34 mouse cellular contexts compared by ENCODE assay signal in the genomic region with DNA sequence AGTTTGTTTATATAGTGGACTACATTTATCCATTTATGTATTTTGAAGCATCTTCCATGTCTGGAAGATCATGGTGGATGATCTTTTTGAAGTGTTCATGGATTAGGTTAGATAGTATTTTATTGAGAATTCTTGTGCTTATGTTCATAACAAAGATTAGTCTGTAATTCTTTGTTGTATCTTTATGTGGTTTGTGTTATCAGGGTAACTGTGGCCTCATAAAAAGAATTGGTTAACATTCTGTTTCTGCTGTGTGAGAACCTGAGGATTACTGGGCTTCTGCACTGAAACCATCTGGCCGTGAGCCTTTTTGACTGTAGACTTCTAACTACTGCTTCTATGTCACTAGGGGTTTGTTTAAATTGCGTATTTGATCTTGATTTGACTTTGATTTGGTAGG.
"Had no signal": no experiment of that assay in that cellular context is flagged by ENCODE, and none has a peak within 500 bp of the region (broad histone marks: within the 10 kb centered on the region; RNA-seq: fewer than 3 reads in every experiment).

No protein-coding gene starts in this region.

- H3K27me3 ChIP-seq: heart, embryonic 12.5 days; heart, embryonic 13.5 days; heart, embryonic 15.5 days; hindbrain, embryonic 12.5 days; hindbrain, embryonic 13.5 days; hindbrain, embryonic 15.5 days; intestine, embryonic 15.5 days; kidney, embryonic 15.5 days had no signal

- H3K4me3 ChIP-seq: heart, embryonic 12.5 days; heart, embryonic 13.5 days; heart, embryonic 15.5 days; hindbrain, embryonic 10.5 days; hindbrain, embryonic 12.5 days; hindbrain, embryonic 13.5 days; hindbrain, embryonic 15.5 days; intestine, embryonic 15.5 days; kidney, embryonic 15.5 days; layer of hippocampus, adult 2 months; left cerebral cortex, adult 2 months had no signal

- H3K27ac ChIP-seq: heart, embryonic 13.5 days; heart, embryonic 15.5 days; hindbrain, embryonic 10.5 days; hindbrain, embryonic 12.5 days; hindbrain, embryonic 13.5 days; hindbrain, embryonic 14.5 days; hindbrain, embryonic 15.5 days; hindbrain, postnatal 0 days; intestine, embryonic 15.5 days; kidney, embryonic 15.5 days; kidney, postnatal 0 days; layer of hippocampus, adult 2 months; left cerebral cortex, adult 2 months had no signal

- H3K9me3 ChIP-seq: heart, embryonic 12.5 days; heart, embryonic 13.5 days; heart, embryonic 15.5 days; hindbrain, embryonic 10.5 days; hindbrain, embryonic 12.5 days; hindbrain, embryonic 13.5 days; hindbrain, embryonic 15.5 days; intestine, embryonic 15.5 days; kidney, embryonic 15.5 days had no signal

- H3K4me1 ChIP-seq: heart, embryonic 12.5 days; heart, embryonic 13.5 days; heart, embryonic 15.5 days; hindbrain, embryonic 10.5 days; hindbrain, embryonic 12.5 days; hindbrain, embryonic 13.5 days; hindbrain, embryonic 15.5 days; intestine, embryonic 15.5 days; kidney, embryonic 15.5 days had no signal

- H3K36me3 ChIP-seq: hindbrain, embryonic 12.5 days; intestine, embryonic 15.5 days had no signal

- H3K9ac ChIP-seq: heart, embryonic 12.5 days; heart, embryonic 13.5 days; heart, embryonic 15.5 days; hindbrain, embryonic 12.5 days; hindbrain, embryonic 13.5 days; hindbrain, embryonic 14.5 days; hindbrain, embryonic 15.5 days; intestine, embryonic 15.5 days; kidney, embryonic 15.5 days had no signal

- ATAC-seq: hindbrain, embryonic 16.5 days; hindbrain, postnatal 0 days; inflammation-experienced regulatory T-cells, adult 6 months; intestine, embryonic 15.5 days; intestine, postnatal 0 days had no signal

- DNase-seq: heart, postnatal 10 days; heart, postnatal 14 days; heart, postnatal 36 days; heart, postnatal 4 days; kidney, adult 11 months; kidney, adult 18-20 months; kidney, adult 2 months; kidney, adult 8-10 months; kidney, adult 9 months; kidney, postnatal 10 days; kidney, postnatal 14 days; kidney, postnatal 25 days; kidney, postnatal 36 days; kidney, postnatal 4 days; layer of hippocampus, adult 9-11 months; layer of hippocampus, postnatal 36 days had no signal

- H3K4me2 ChIP-seq: heart, embryonic 11.5 days; heart, embryonic 12.5 days; heart, embryonic 13.5 days; heart, embryonic 15.5 days; hindbrain, embryonic 12.5 days; hindbrain, embryonic 13.5 days; hindbrain, embryonic 14.5 days; hindbrain, embryonic 15.5 days; intestine, embryonic 15.5 days; kidney, embryonic 15.5 days had no signal
